Mouse (Mus musculus): ENCODE measurements around the gene Klk1b1. TPM values are rescaled to one million over a fixed set of nuclear protein-coding genes. Genes with fewer than 3 reads are reported as not detected.
A peak's percentile ranks its signal among the peaks of the same experiment; 100 is the strongest.

Klk1b1 gene
- polyA plus RNA-seq (2016; fragmentation: Nextera tagmentation; extraction: Ambion mirVana) = not detected in 2 replicates

- no peaks in the 10 kb centered on the region for H3K9me3 ChIP-seq
- no peak within 1 kb of the TSS for H3K9ac ChIP-seq
- H3K4me2 ChIP-seq (replicated peaks) = no peak within 1 kb of the TSS
- no peaks in the 10 kb centered on the region for H3K4me1 ChIP-seq
- H3K27ac ChIP-seq = no peak within 1 kb of the TSS
- H3K4me3 ChIP-seq = no peak within 1 kb of the TSS
- H3K27me3 ChIP-seq (replicated peaks) = no peaks in the 10 kb centered on the region
- no peaks in the 10 kb centered on the region for H3K36me3 ChIP-seq
- 65% methylated on average over 3 of the region's 3 CpGs for WGBS
- no peak for ATAC-seq (ENCODE audit: low FRiP score, low read depth)
Measured at GRCm38 (mm10) chr7:43966451-43966850, at the start of gene Klk1b1. Klk1b1 (plus strand) TSS chr7:43966751.

GRCm38 (mm10) chr7:43918426-43918825 is 48.1 kb upstream of the Klk1b1 start:
- 87% methylated on average over 13 of the region's 13 CpGs for WGBS
- no peak for ATAC-seq (ENCODE audit: low FRiP score, low read depth)

GRCm38 (mm10) chr7:43918871-43919270 is 47.7 kb upstream of the Klk1b1 start:
- ATAC-seq (ENCODE audit: low FRiP score, low read depth) = no peak
- Histone ChIP-seq H3K4me1 (no peaks in the 10 kb centered on the region), H3K27me3 (replicated peaks) (no peaks in the 10 kb centered on the region), H3K36me3 (no peaks in the 10 kb centered on the region), H3K4me3 (no peak overlapping the region), H3K27ac (no peak overlapping the region), H3K9ac (no peak overlapping the region), H3K4me2 (replicated peaks) (no peak overlapping the region), H3K9me3 (no peaks in the 10 kb centered on the region)
- WGBS = 81% methylated on average over 8 of the region's 8 CpGs

More at GRCm38 (mm10) chr7:43918426-43918825, 48.1 kb upstream of the Klk1b1 start:
- Histone ChIP-seq H3K9ac (no peak overlapping the region), H3K4me3 (no peak overlapping the region), H3K36me3 (no peaks in the 10 kb centered on the region), H3K9me3 (no peaks in the 10 kb centered on the region), H3K4me2 (replicated peaks) (no peak overlapping the region), H3K27me3 (replicated peaks) (no peaks in the 10 kb centered on the region), H3K4me1 (no peaks in the 10 kb centered on the region), H3K27ac (no peak overlapping the region)

GRCm38 (mm10) chr7:43919559-43920451 is 46.7 kb upstream of the Klk1b1 start:
- Histone ChIP-seq H3K4me2 (replicated peaks) (no peak overlapping the region), H3K27me3 (replicated peaks) (no peaks in the 10 kb centered on the region), H3K9me3 (no peaks in the 10 kb centered on the region), H3K27ac (no peak overlapping the region), H3K4me3 (no peak overlapping the region), H3K4me1 (no peaks in the 10 kb centered on the region), H3K9ac (no peak overlapping the region), H3K36me3 (no peaks in the 10 kb centered on the region)
- 33% methylated on average over 14 of the region's 14 CpGs for WGBS
- ATAC-seq (ENCODE audit: low FRiP score, low read depth) = peak; percentile 86

- 97% methylated on average over 3 of the region's 3 CpGs for WGBS
- Histone ChIP-seq H3K4me3 (no peak overlapping the region), H3K4me1 (no peaks in the 10 kb centered on the region), H3K9me3 (no peaks in the 10 kb centered on the region), H3K27me3 (replicated peaks) (no peaks in the 10 kb centered on the region), H3K27ac (no peak overlapping the region), H3K36me3 (no peaks in the 10 kb centered on the region), H3K9ac (no peak overlapping the region), H3K4me2 (replicated peaks) (no peak overlapping the region)
- ATAC-seq (ENCODE audit: low FRiP score, low read depth) = no peak
Measured at GRCm38 (mm10) chr7:43920582-43920981, 46.0 kb upstream of the Klk1b1 start.

- H3K27me3 ChIP-seq (replicated peaks) = no peaks in the 10 kb centered on the region
- no peak overlapping the region for H3K4me2 ChIP-seq (replicated peaks)
- no peak overlapping the region for H3K4me3 ChIP-seq
- no peaks in the 10 kb centered on the region for H3K36me3 ChIP-seq
- WGBS = 84% methylated on average over 6 of the region's 6 CpGs
- no peak overlapping the region for H3K9ac ChIP-seq
- no peak overlapping the region for H3K27ac ChIP-seq
- no peaks in the 10 kb centered on the region for H3K4me1 ChIP-seq
- no peaks in the 10 kb centered on the region for H3K9me3 ChIP-seq
- ATAC-seq (ENCODE audit: low FRiP score, low read depth) = no peak
Measured at GRCm38 (mm10) chr7:43921087-43921486, 45.5 kb upstream of the Klk1b1 start.

GRCm38 (mm10) chr7:43921941-43922340 is 44.6 kb upstream of the Klk1b1 start:
- no peak overlapping the region for H3K4me2 ChIP-seq (replicated peaks)
- H3K9ac ChIP-seq = no peak overlapping the region
- no peak overlapping the region for H3K27ac ChIP-seq
- ATAC-seq (ENCODE audit: low FRiP score, low read depth) = no peak
- no peak overlapping the region for H3K4me3 ChIP-seq
- H3K4me1 ChIP-seq = no peaks in the 10 kb centered on the region
- H3K9me3 ChIP-seq = no peaks in the 10 kb centered on the region
- no peaks in the 10 kb centered on the region for H3K36me3 ChIP-seq
- 98% methylated on average over 2 of the region's 2 CpGs for WGBS
- H3K27me3 ChIP-seq (replicated peaks) = no peaks in the 10 kb centered on the region

- no peak overlapping the region for H3K4me3 ChIP-seq
- H3K36me3 ChIP-seq = no peaks in the 10 kb centered on the region
- no peaks in the 10 kb centered on the region for H3K9me3 ChIP-seq
- H3K9ac ChIP-seq = no peak overlapping the region
- no peaks in the 10 kb centered on the region for H3K27me3 ChIP-seq (replicated peaks)
- no peak overlapping the region for H3K4me2 ChIP-seq (replicated peaks)
- no peak overlapping the region for H3K27ac ChIP-seq
- no peak for ATAC-seq (ENCODE audit: low FRiP score, low read depth)
- no peaks in the 10 kb centered on the region for H3K4me1 ChIP-seq
- 66% methylated on average over 5 of the region's 5 CpGs for WGBS
Measured at GRCm38 (mm10) chr7:43925985-43926384, 40.6 kb upstream of the Klk1b1 start.

GRCm38 (mm10) chr7:43928521-43928920 is 38.0 kb upstream of the Klk1b1 start:
- Histone ChIP-seq H3K9me3 (no peaks in the 10 kb centered on the region), H3K4me3 (no peak overlapping the region), H3K4me2 (replicated peaks) (no peak overlapping the region), H3K4me1 (no peaks in the 10 kb centered on the region), H3K27me3 (replicated peaks) (no peaks in the 10 kb centered on the region), H3K27ac (no peak overlapping the region), H3K9ac (no peak overlapping the region), H3K36me3 (no peaks in the 10 kb centered on the region)
- WGBS = 48% methylated on average over 4 of the region's 4 CpGs
- ATAC-seq (ENCODE audit: low FRiP score, low read depth) = no peak

- Histone ChIP-seq H3K4me1 (no peaks in the 10 kb centered on the region), H3K36me3 (no peaks in the 10 kb centered on the region), H3K27ac (no peak overlapping the region), H3K27me3 (replicated peaks) (no peaks in the 10 kb centered on the region), H3K4me2 (replicated peaks) (no peak overlapping the region), H3K4me3 (no peak overlapping the region), H3K9ac (no peak overlapping the region), H3K9me3 (no peaks in the 10 kb centered on the region)
- ATAC-seq (ENCODE audit: low FRiP score, low read depth) = no peak
- WGBS = 74% methylated on average over 4 of the region's 4 CpGs
Measured at GRCm38 (mm10) chr7:43932337-43932736, 34.2 kb upstream of the Klk1b1 start.

GRCm38 (mm10) chr7:43933440-43933839 is 33.1 kb upstream of the Klk1b1 start, which contains the start of gene Klk15:
Klk15 (plus strand) TSS chr7:43933740.
- Histone ChIP-seq H3K4me2 (replicated peaks) (no peak within 1 kb of the TSS), H3K4me3 (no peak within 1 kb of the TSS), H3K27ac (no peak within 1 kb of the TSS), H3K36me3 (no peaks in the 10 kb centered on the region), H3K9ac (no peak within 1 kb of the TSS), H3K4me1 (no peaks in the 10 kb centered on the region), H3K9me3 (no peaks in the 10 kb centered on the region), H3K27me3 (replicated peaks) (no peaks in the 10 kb centered on the region)
- no peak for ATAC-seq (ENCODE audit: low FRiP score, low read depth)
- WGBS = 92% methylated on average over 3 of the region's 3 CpGs

GRCm38 (mm10) chr7:43934747-43935146 is 31.8 kb upstream of the Klk1b1 start:
- no peak for ATAC-seq (ENCODE audit: low FRiP score, low read depth)
- 75% methylated on average over 3 of the region's 3 CpGs for WGBS
- H3K9me3 ChIP-seq = no peaks in the 10 kb centered on the region
- H3K4me2 ChIP-seq (replicated peaks) = no peak overlapping the region
- H3K4me1 ChIP-seq = no peaks in the 10 kb centered on the region
- no peak overlapping the region for H3K27ac ChIP-seq
- no peak overlapping the region for H3K9ac ChIP-seq
- no peak overlapping the region for H3K4me3 ChIP-seq
- H3K27me3 ChIP-seq (replicated peaks) = no peaks in the 10 kb centered on the region
- no peaks in the 10 kb centered on the region for H3K36me3 ChIP-seq

- no peaks in the 10 kb centered on the region for H3K9me3 ChIP-seq
- H3K27ac ChIP-seq = no peak overlapping the region
- no peak overlapping the region for H3K9ac ChIP-seq
- no peak overlapping the region for H3K4me3 ChIP-seq
- no peak overlapping the region for H3K4me2 ChIP-seq (replicated peaks)
- H3K4me1 ChIP-seq = no peaks in the 10 kb centered on the region
- ATAC-seq (ENCODE audit: low FRiP score, low read depth) = no peak
- H3K27me3 ChIP-seq (replicated peaks) = no peaks in the 10 kb centered on the region
- no peaks in the 10 kb centered on the region for H3K36me3 ChIP-seq
- 86% methylated on average over 14 of the region's 14 CpGs for WGBS
Measured at GRCm38 (mm10) chr7:43936551-43936950, 30.0 kb upstream of the Klk1b1 start.
